Mouse (Mus musculus): Measurements from ENCODE around the gene Dscaml1.

Gene Dscaml1

DNA sequence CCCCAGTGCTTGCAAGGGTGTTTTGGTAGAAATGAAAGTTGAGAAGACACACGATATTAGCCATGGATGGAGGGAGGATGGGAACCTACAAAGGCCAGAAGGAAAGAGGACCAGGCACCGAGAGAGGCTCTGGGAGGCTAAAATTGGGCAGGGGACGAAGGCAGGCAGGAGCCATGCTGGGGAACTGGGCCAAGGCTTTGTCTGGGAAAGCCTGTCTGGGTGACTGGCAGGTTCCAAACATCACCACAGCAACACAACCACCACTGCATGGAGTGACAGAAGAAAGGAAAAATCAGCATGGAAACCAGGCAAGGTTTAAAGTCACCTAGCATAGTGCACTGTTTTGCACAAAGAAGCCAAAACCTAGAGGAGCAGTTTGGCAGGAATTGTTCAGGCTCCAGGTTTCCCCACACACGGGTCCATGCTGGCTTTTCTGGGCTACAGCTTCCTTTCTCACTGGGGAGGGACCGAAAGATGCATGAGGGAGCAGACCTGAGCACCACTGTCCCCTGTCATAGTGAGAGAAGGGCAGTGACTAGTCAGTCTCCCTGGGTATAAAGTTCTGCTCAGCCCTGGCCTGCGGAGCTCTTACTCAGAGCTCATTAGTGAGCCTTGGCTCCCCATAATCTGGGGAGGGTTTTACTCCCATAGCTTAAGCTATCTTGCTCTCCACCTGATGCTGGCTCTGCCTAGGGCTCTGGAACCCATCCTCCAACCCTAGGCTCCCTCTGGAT lies 211.9 kb downstream of the Dscaml1 start:
- DNase-seq: no peak

DNA sequence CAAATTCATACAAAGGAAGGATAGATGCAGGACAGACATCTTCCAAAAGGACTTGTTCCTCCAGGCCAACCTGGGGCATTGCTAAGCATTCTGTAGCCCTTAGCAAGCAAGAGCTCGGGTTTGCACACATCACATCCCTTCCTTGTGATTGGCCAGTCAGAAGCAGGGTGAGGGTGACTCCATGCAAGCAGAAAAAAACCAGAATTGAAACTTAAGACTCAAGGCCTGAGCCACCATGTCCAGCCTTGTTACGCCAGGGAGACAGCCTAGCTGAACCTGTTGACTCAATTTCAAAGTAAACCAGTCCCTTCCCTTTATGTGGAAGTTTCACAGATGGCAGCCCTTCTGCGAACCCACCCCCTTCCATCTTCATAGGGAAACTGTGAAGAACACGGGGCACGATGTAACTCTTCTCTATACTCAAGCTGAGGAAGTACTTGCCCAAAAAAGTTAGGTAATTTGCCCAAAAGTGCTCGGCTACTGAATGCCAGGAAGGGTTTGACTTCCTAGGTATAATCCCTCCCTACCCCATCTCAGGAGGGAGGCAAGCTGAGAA lies 218.5 kb downstream of the Dscaml1 start:
- DNase-seq: no peak

GRCm38 (mm10) chr9:45645526-45645925 lies 219.1 kb downstream of the Dscaml1 start:
- DNase-seq: no peak

GRCm38 (mm10) chr9:45651078-45651809 lies 224.8 kb downstream of the Dscaml1 start:
- DNase-seq: no peak

DNA sequence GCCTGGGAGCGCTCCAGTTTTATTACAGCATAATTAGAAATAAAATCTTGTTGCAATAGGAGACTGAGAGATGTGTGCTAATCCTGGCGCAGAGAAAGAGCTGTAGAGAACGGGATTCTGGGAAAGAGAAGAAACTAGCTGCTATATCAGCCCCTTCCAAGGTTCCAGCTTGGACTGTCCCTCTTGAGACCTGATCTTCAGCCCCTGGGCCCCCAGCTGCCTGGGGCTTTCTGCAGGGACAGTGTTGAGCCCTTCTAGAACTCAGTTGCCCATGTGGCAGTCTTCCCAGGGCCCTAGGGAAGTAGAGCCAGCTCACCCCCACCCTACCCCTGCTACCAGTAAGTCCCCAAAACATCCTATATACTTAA lies 225.4 kb downstream of the Dscaml1 start:
- DNase-seq: no peak

- DNase-seq: no peak
These were observed 231.0 kb downstream of the Dscaml1 start for GRCm38 (mm10) chr9:45657172-45658062.

DNA sequence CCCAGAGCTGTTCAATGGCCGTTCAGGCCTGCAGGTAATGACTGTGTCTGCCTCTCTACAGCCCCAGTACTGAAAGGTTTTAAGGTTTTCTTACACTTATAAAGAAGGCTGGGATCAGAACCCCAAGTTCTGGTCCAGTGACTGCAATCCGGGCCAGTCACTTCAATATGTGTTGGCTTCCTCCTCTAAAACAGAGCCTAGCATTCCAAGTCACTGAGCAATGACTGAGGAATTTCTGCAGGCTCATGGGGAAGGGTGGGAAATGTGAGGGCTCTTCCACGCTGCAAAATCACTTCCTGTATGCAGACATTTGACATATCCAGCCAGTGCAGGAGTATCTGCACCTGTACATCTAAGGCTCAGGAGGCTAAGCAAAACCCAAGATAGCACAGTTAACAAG lies 233.8 kb downstream of the Dscaml1 start:
- DNase-seq: no peak

DNA sequence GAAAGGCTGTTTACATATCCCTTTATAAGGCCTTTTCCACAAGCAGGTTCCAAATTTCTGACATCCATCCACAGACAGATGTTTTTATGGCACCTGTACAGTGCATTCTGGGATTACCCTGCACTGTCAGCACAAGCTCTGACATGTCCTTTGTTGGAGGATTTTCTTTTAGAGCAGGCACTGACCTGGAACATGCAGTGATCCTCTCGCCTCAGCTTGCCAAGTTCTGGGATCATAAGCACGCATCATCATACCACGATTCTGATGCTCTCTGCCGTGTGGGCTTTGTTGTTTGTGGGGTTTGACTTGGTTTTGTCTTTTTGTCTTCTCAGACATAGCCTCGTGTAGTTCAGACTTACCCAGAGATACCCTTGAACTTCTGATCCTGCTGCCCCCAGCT lies 236.0 kb downstream of the Dscaml1 start:
- DNase-seq: no peak

DNA sequence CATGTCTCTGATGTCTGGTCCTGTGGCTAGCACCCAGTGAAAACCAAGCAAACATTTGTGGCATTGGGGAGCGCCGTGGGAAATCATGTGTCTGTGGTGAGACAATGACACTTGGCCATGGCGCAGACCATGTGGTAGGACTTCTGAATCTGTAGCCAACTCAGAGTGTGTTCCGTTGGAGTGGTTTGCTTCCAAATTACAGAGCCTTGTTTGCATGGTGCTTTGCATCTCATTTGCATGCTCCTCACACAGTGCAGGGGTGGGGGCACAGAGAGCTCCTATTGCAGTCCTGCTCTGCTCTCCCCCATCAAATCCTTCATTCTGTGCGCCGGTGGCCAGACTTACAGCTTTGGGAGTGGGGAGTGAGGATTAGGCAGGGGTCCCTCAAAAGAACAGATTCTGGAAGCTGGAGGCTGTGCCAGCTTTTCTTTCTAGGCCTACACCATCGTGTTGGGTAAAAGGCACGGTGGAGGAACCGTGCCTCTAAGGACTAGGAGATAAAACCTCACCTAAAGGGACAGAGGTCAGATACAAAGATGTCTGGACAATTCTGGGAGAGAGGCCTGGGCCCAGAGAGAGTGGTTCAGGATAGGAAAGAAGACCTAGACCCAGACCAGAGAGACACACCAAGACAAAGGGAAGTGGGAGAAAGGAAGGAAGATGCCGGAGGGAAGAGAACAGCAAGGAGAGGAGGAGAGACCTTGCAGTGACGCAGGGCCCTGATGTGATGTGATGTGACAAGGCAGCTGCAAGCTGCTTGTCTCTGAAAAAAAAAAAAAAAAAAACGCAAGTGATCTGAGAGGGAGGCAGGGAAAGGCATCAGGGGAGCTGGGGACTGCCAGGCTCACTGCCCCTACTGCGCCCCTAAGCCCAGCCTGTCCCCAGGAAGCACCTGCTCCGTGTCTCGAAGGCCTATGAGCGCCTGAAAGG lies 237.2 kb downstream of the Dscaml1 start:
- DNase-seq: no peak

GRCm38 (mm10) chr9:45664326-45664725 lies 237.9 kb downstream of the Dscaml1 start:
- no peak for DNase-seq

DNA sequence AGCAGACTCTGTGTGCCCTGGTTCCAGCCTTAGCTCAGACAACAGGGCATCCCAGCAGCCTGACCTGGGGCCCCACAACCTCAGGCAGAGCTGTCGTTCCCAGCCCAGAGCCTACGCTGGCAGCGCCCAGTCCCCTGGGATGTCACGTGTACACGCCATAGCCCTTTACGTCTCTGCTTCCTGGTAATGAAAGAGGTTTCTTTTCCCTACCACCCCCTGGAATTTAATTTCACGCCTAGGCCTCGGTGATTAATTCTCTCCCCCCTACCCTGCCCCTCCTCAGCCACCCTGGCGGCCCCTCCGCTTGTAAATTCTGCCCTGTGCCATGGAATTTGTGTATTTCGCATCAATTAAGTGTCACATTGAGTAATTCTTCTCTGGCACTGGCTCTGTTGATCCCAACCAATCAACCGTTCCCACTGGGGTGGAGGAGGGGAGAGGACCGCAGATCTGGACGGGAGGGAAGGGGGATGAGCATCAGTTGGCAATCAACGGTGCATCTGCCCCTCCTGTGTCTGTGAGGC lies 238.5 kb downstream of the Dscaml1 start:
- DNase-seq: no peak

GRCm38 (mm10) chr9:45675931-45676330 lies 249.5 kb downstream of the Dscaml1 start:
- DNase-seq: no peak

DNA sequence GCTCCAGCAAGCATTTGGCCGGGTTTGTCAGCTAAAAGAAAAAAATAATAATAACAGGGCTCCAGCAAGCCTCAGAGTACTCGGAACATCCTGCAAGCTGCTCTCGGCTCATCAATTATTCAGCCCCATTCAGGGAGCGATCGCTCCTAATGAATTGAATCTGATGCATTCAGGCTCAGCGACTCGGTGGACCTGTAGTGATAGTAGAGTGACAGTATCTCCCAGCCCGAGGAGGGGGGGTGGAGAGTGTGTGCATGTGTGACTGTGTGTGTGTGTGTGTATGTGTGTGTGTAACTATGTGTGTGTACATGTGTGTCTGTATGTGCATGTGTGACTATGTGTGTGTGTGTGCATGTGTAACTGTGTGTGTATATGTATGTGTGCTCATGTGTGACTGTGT lies 250.2 kb downstream of the Dscaml1 start:
- DNase-seq: no peak

DNA sequence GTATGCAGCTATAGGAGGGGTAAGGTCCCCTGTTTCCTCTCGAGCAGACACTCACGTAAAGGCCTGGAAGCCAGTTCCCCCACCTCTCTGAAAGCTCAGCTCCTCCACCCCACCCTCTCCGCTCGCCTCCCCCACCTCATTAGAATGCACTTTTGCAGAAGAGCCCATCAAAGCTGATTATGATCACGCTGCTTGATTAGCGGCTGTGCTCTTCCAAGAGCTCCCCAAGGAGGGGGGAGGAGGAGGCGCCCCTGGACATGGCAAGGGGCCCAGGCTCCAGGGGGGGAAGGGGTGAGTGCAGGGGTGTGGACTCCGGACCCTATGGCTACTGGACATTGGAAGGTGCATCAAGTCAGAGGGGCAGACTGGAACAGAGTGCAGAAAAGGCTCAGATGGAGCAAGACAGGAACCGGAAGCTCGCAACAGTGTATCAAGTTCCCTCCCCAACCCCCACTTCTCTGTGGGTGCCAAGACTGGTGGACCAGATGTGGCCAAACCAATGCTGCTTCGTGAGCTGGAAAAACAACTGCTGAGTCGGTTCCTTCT lies 250.9 kb downstream of the Dscaml1 start:
- DNase-seq: peak; percentile 12

GRCm38 (mm10) chr9:45677952-45678663 lies 251.7 kb downstream of the Dscaml1 start:
- no peak for DNase-seq

- no peak for DNase-seq
These were observed 252.2 kb downstream of the Dscaml1 start for GRCm38 (mm10) chr9:45678664-45679026.

DNA sequence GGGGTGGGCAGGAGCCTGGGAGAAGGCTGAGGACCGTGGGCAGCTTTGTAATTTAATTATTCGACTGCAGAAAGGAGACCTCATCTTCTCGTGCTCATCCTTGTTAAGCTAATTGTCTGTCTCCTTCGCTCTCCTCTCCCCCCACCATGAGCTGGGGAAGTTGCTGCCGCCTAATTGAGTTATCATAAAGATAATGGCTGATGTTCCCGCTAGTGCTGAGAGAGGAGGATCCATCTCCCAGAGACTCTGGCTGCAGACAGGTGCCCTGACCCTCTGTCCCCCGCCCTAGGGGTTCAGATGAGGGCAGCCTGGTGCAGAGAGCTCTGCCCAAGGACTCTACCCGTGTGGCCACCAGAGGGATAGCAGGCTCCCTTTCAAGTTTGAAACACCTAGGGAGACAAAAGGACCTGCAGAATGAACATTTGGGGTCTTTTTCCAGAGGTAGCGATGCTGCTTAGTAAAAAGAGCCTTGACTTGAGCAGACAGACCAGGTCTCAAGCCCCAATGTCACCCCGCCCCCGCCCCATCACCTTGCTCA lies 256.1 kb downstream of the Dscaml1 start:
- DNase-seq: no peak

DNA sequence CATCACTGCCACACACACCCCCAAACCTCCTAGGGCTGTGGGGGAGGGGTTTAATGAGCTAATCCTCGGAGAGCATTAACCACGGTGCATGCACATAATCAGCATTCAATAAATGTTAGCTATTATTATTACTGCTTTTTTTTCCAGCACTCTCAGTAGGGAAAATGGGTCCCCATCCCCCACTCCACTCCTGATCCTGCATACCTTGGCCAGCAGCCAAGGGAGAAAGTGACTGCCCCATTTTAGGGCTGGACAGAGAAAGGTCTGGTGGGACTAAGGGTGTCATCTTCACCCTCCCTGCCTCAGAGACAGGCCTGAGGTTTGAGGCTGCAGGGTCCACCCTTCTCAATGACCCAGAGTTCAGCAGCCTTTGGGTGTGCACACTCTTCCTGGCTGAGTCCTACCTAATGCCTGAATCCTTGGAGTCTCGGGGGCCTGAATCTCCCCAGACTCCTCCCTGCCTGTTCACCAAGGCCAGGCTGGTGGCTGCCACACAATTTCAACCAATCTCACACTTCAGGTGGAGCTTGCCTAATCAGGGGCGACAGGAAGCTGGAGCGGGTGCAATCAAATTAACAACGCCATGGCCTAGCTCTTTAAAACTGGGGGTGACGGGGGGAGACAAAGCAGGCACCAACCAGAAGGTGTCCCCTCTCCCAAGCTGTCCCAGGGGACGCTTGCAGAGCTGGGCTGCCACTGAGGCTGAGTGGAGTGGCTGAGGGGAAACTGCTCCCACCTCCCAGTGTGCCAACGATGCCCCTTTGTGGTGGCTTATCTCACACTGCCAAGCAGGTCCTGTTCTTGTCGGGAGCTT lies 267.2 kb downstream of the Dscaml1 start:
- DNase-seq: no peak

- DNase-seq: no peak
These were observed 267.8 kb downstream of the Dscaml1 start for GRCm38 (mm10) chr9:45694256-45694655.

DNA sequence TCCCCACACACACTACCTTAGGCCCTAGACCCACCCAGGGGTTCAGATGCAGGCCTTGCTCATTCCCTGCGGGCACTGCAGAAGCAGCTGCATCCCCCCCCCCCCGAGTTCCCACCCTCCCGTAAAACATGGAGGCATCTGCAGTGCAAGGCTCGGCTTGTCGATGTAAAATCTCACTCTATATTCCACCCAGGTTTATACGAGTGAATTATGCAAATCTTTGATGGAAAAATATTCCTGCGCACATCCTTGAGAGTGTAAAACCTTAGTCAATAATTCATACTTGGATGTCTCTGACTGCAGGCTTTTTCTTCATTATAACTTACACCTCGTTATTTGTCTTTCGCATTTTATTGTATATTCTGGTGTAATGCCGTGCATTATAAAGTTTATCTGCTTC lies 272.7 kb downstream of the Dscaml1 start:
- DNase-seq: no peak

All from liver (tissue).